Mouse (Mus musculus) stomach, postnatal 0 days (tissue): ENCODE data around the gene Rhox2e.
"Not testable (repeated sequence)": the region's sequence is repeated elsewhere in the genome, so short reads cannot be mapped to it uniquely, and the experiment has no call there.

Experiments used
- CTCF ChIP-seq: IDR thresholded peaks from 2 replicates; pipeline ENCODE4 v1.5.1; 2016; ENCODE audit warnings: antibody characterized with exemption, low read depth, mild to moderate bottlenecking, moderate library complexity
- EP300 ChIP-seq: optimal IDR thresholded peaks from 2 replicates; pipeline ENCODE3; 2016; ENCODE audit warnings: antibody characterized with exemption

DNA sequence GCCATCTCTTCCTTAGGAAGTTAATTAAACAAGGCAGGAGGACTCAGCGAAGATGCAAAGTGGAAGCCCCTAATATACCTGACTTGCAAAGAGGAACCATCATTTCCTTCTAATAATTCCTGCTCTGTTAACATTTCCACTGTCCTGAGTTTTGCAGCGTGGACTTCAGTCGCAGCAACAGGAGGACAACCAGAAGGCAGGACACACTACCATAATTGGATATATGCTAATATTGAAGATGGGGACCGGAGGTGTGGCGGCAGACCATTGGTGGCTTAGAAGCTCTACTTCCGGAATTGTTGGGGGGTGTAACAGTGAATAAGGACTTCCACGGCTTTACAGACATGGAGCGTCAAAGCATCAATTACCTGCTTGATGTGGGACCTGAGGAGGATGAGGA, 40.9 kb downstream of the Rhox2e start, which contains the start of gene Rhox2f:
- not testable (repeated sequence) for TF ChIP-seq CTCF, EP300
